Mouse (Mus musculus): ENCODE measurements around the gene Shpk.

GRCm38 (mm10) chr11:73228881-73229280 is 29.6 kb downstream of the Shpk start:
- TF ChIP-seq MAX (IDR thresholded peaks at IDR 0.05; ENCODE audit: low read depth) (no peak), POLR2A (IDR thresholded peaks at IDR 0.05; ENCODE audit: insufficient read length, low read depth) (no peak), USF1 (IDR thresholded peaks at IDR 0.05; ENCODE audit: low read depth) (no peak), MYOD1 (IDR thresholded peaks at IDR 0.05; ENCODE audit: control insufficient read depth in 1 of 3, insufficient read length in 2 of 3, low read depth in 2 of 3) (no peak), MYOG (IDR thresholded peaks at IDR 0.05; ENCODE audit: control insufficient read depth in 1 of 3, insufficient read depth in 1 of 3, insufficient read length in 2 of 3, low read depth in 2 of 3) (no peak), TCF12 (IDR thresholded peaks at IDR 0.05; ENCODE audit: insufficient read depth, poor library complexity, severe bottlenecking) (no peak), POLR2AphosphoS2 (IDR thresholded peaks at IDR 0.05; ENCODE audit: insufficient read length, low read depth) (no peak), SRF (IDR thresholded peaks at IDR 0.05; ENCODE audit: control insufficient read depth, insufficient read length, low read depth) (no peak)
